12 mouse cellular contexts compared by ENCODE assay signal in genomic region chr3:16733936-16734330, GRCm38 (mm10).
"Had no signal": no experiment of that assay in that cellular context is flagged by ENCODE, and none has a peak within 500 bp of the region (broad histone marks: within the 10 kb centered on the region; RNA-seq: fewer than 3 reads in every experiment).

No protein-coding gene starts in this region.

- H3K27ac ChIP-seq: layer of hippocampus, adult 2 months; limb, embryonic 13.5 days; liver, embryonic 14.5 days; midbrain, embryonic 10.5 days; neural tube, embryonic 13.5 days; stomach, postnatal 0 days had no signal

- H3K4me1 ChIP-seq: limb, embryonic 13.5 days; midbrain, embryonic 10.5 days; neural tube, embryonic 13.5 days had no signal

- H3K27me3 ChIP-seq: limb, embryonic 13.5 days; neural tube, embryonic 13.5 days had no signal

- H3K4me2 ChIP-seq: limb, embryonic 13.5 days; neural tube, embryonic 13.5 days had no signal

- H3K9ac ChIP-seq: limb, embryonic 13.5 days; liver, embryonic 14.5 days; neural tube, embryonic 13.5 days had no signal

- H3K4me3 ChIP-seq: layer of hippocampus, adult 2 months; limb, embryonic 13.5 days; midbrain, embryonic 10.5 days; neural tube, embryonic 13.5 days had no signal

- DNase-seq: kidney, postnatal 10 days; kidney, postnatal 4 days; left cerebral cortex, postnatal 4 days; lung, adult 18-20 months; lung, postnatal 36 days; thymus, postnatal 4 days had no signal

- H3K36me3 ChIP-seq: limb, embryonic 13.5 days; midbrain, embryonic 10.5 days; neural tube, embryonic 13.5 days had no signal

- H3K9me3 ChIP-seq: limb, embryonic 13.5 days; midbrain, embryonic 10.5 days; neural tube, embryonic 13.5 days had no signal
